In genomic region chr2:25505860-25506259, GRCm38 (mm10) we compare ENCODE assay signal across 17 mouse cellular contexts.
DNase-seq lines count a peak whose midpoint lies in the region; ATAC-seq lines count a peak whose summit lies in the region.
"Had no signal": no experiment of that assay in that cellular context is flagged by ENCODE, and none has a peak within 500 bp of the region (broad histone marks: within the 10 kb centered on the region; RNA-seq: fewer than 3 reads in every experiment).

No protein-coding gene starts in this region.

- no peak for ATAC-seq in cerebellum, adult (ENCODE audit: insufficient number of reproducible peaks, low FRiP score, low TSS enrichment)
- ATAC-seq: activated CD4-positive, CD25-positive, alpha-beta regulatory T cell, adult 4 months; CD4-positive, CD25-positive, alpha-beta regulatory T cell, adult 4 months; forebrain, embryonic 14.5 days; forebrain, embryonic 16.5 days; Patski had no signal

- peak; percentile 44 for DNase-seq in cerebellum, adult 11-12 months
- DNase-seq in cerebellum, postnatal 36 days = no peak
- peak; percentile 23 for DNase-seq in cerebellum, adult 8-10 months
- peak; percentile 47 for DNase-seq in cerebellum, adult 9-11 months
- no peak for DNase-seq in cerebellum, postnatal 4 days (ENCODE audit: low spot score in 2 of 2)
- peak; percentile 61 for DNase-seq in cerebellum, postnatal 25 days
- DNase-seq: adrenal gland, adult 8-10 months; adrenal gland, postnatal 14 days; adrenal gland, postnatal 36 days; B cell, adult 2 months; embryo, embryonic 11 days had no signal

Comparison
In these comparisons a context has a peak if more than half of its experiments do, and no peak if none do; other contexts are left out.
1. DNase-seq: peak in cerebellum, adult 11-12 months (single experiment), cerebellum, adult 8-10 months (single experiment), cerebellum, adult 9-11 months (single experiment) and cerebellum, postnatal 25 days (2 of 2); none in cerebellum, postnatal 36 days (0 of 2) and cerebellum, postnatal 4 days (0 of 2).